Mouse (Mus musculus): ENCODE results near the gene Isg20.

DNA sequence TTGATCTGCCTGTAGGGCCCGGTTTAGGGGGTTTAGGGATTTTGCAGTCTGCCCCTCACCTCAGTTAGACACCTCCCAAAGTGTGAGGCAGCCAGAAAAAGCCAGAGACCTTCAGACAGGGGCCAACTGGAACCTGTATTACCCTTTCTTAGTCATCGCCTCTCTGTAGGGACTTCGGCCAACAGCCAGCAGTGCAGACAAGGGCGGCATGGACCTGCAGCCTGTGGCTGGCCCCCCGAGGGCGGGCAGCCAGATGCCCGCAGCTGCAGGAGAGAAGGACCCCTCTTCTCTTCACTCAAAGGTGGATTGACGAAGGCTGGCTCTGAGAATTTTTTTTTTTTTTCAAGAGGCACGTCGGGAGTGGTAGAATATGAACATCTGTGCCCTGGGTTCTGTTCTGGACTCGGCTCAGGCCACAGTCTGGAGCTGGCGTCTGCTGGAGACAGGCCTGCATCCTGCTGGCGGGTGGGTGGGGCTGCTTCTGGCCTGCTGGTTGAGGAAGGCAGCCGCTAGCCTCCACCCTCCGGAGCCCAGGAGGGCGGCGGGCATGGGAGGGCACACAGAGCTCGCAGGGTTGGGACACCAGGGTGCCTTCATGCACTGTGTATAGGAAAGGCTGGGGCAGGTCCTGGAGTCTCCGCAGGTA, 25.9 kb downstream of the Isg20 start:
- no peak for TF ChIP-seq CTCF (conservative IDR thresholded peaks at IDR 0.05; ENCODE audit: low read length)
- TF ChIP-seq NANOG (IDR thresholded peaks at IDR 0.05; ENCODE audit: borderline replicate concordance, low read length), result no peak
- no peak for TF ChIP-seq POU5F1 (IDR thresholded peaks at IDR 0.05; ENCODE audit: borderline replicate concordance, low read length)

Data from E14TG2a.4 (cell line).